Mouse (Mus musculus): ENCODE measurements around the gene Olfr1288.

Olfr1288 gene

DNA sequence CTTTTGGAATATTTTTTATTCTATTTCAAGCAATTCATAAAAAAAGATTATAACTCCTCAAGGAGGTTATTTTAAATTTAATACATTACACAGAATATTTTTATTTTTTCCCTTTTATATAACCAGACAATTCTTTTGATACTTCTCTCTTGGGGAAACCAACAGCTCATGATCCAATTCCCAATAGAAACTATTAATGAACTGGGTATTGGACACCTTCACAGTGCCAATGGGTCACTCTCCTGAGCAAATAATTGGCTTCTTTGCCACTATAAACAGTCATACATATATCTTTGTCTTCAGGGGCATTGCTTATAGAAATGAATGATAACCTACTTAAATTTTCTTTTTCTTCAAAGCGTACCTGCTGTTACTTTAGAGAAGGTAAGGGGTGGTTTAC is at the start of gene Olfr1288:
TSS of gene Olfr1288 (plus strand) at position 301 of the 400 bp plus-strand sequence.
- DNase-seq (ENCODE audit: low spot score), result no peak

DNA sequence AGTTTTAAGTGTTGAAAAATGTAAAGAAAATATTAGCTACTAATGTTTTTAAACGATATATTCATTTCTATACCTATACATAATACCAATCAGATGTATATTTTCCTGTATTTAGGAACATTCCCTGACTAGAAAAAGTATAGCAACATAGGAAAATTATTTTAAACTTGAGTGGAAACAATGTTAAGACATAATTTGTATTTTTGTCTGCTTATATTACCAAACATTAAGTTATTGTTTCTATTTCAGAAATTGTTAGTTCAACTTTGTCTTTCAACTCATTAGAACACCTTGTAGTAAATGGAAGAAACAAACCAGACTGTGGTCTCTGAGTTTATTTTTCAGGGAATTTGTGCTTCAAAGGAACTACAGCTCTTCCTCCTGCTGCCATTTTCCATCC is 25.1 kb upstream of the Olfr1288 start, which contains the start of gene Olfr1287:
TSS of gene Olfr1287 (plus strand) at position 301 of the 400 bp plus-strand sequence.
- DNase-seq (ENCODE audit: low spot score), result no peak

DNA sequence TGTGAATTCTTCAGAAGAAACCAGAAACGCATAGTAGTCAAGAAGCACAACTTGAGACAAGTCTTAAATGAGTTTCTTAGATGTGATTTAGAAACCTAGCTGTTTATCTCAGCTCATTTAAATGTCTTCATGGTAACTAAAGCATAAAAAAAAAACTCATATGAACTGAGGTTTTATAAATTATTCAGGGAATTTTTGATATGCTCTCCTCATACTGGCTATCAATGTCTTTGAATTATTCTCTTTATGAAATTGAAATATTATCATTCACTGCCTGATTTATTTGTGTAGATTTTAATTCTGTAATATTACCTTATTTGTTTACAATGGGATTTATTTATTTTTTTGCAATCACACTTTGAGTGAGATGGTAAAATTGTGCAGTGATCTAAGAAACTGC is 6.6 kb downstream of the Olfr1288 start, which contains the start of gene Olfr1289:
TSS of gene Olfr1289 (plus strand) at position 301 of the 400 bp plus-strand sequence.
- DNase-seq (ENCODE audit: low spot score), result no peak

DNA sequence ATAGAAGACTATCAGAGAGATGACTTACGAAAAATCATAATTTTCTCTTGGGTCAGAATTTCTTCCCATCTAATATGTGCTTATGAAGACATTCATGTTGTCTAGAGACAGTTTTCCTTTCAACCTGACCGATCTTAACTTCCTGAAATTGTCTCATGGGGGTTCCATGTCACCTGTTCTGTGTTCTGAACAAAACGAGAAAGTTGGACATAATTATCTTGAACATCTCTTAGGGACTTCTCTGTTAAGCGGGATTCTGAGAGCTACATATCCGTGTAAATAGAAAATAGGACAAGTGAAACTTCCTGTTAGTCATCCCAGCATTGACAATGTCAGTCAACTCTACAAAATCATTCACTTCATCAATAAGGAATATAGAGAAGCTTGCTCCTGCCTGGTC is 19.8 kb downstream of the Olfr1288 start, which contains the start of gene Olfr1290:
TSS of gene Olfr1290 (minus strand) at position 101 of the 400 bp plus-strand sequence.
- no peak for DNase-seq (ENCODE audit: low spot score)

DNA sequence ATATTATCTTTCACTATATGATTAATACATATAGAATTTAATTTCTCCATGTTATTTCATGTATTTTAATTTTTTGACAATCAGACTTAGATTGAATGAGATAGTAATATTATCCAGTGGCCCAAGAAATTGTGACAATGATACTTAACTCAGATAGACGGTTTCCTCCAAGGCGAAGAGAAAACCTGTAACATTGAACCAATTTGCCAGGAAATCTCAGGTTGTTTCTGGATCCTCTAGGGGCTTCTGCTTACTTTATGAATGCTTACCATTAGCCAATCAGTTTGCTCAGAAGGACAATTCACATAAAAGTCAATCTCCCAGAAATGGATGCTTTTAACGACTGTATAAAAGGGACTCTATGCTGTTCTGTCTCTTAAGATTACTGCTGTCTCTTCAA is 23.0 kb downstream of the Olfr1288 start, which contains the start of gene Olfr1291-ps1:
TSS of gene Olfr1291-ps1 (plus strand) at position 301 of the 400 bp plus-strand sequence.
- no peak for DNase-seq (ENCODE audit: low spot score)

DNA sequence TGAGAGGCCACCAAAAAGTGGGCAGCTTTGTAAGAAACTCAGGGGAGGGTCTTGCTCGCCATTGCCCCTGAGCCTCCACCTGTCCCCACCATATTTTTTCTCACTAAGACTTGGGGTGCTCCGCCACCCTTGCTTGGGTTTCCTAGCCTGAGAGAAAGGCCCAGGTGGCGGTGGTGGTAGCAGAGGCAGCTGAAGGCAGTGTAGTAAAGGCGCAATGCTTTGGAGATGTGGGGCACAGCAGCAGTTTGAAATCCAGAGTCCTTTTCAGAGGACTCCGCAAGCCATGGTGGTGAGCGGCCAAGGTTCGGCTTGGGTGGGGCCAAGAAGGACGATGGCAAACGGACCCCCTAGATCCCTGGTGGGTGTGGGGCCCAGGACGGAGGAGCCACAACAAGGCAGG is 43.5 kb downstream of the Olfr1288 start:
- no peak for DNase-seq (ENCODE audit: low spot score)

DNA sequence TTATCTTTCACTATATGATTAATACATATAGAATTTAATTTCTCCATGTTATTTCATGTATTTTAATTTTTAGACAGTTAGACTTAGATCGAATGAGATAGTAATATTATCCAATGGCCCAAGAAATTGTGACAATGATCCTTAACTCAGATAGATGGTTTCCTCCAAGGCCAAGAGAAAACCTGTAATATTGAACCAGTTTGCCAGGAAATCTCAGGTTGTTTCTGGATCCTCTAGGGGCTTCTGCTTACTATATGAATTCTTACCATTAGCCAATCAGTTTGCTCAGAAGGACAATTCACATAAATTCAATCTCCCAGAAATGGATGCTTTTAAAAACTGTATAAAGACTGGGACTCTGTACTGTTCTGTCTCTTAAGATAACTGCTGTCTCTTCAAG is 51.0 kb downstream of the Olfr1288 start, which contains the start of gene Olfr1293-ps:
TSS of gene Olfr1293-ps (plus strand) at position 301 of the 400 bp plus-strand sequence.
- DNase-seq (ENCODE audit: low spot score), result no peak

Measured in layer of hippocampus, adult 9-10 months (tissue).